Mouse (Mus musculus): ENCODE measurements around the gene H2afb2.

The H2afb2 gene

GRCm38 (mm10) chrX:116680878-116681277, at the start of gene H2afb2:
Gene H2afb2, plus strand, starts transcription at chrX:116681178.
- DNase-seq, result no peak
